Comparison of ENCODE assay signal across 25 mouse cellular contexts in genomic region chr1:133287880-133288279, GRCm38 (mm10). TPM values are rescaled to one million over a fixed set of nuclear protein-coding genes. Genes with fewer than 3 reads are reported as not detected.
DNase-seq lines count a peak whose midpoint lies in the region; ATAC-seq and TF ChIP-seq lines count a peak whose summit lies in the region.
"Had no signal": no experiment of that assay in that cellular context is flagged by ENCODE, and none has a peak within 500 bp of the region (broad histone marks: within the 10 kb centered on the region; RNA-seq: fewer than 3 reads in every experiment).

No protein-coding gene starts in this region.

- no peak overlapping the region for H3K4me3 ChIP-seq in liver, adult 2 months (ENCODE audit: insufficient read depth, low read depth, low read length)
- no peak overlapping the region for H3K4me3 ChIP-seq in liver, embryonic 12.5 days
- H3K4me3 ChIP-seq in kidney, postnatal 0 days (replicated peaks; ENCODE audit: low read depth, low read length): no peak overlapping the region
- H3K4me3 ChIP-seq in liver, postnatal 0 days (ENCODE audit: low read depth, low read length): no peak overlapping the region
- H3K4me3 ChIP-seq: embryonic facial prominence, embryonic 13.5 days; forebrain, embryonic 12.5 days; heart, embryonic 10.5 days had no signal

- peak overlapping the region; percentile 77 for H3K27ac ChIP-seq in liver, adult 2 months (replicated peaks; ENCODE audit: insufficient read depth, low read depth, low read length)
- no peak overlapping the region for H3K27ac ChIP-seq in liver, embryonic 12.5 days
- no peak overlapping the region for H3K27ac ChIP-seq in kidney, postnatal 0 days
- H3K27ac ChIP-seq in liver, postnatal 0 days (ENCODE audit: low read depth): peak overlapping the region; percentile 34; the same call in 1 of the 2 replicates
- H3K27ac ChIP-seq: embryonic facial prominence, embryonic 13.5 days; forebrain, embryonic 12.5 days; heart, embryonic 10.5 days had no signal

- peak overlapping the region; percentile 0; the same call in 1 of the 2 replicates for H3K9ac ChIP-seq in liver, adult 2 months (ENCODE audit: low read depth, low read length)
- no peak overlapping the region for H3K9ac ChIP-seq in liver, embryonic 12.5 days
- H3K9ac ChIP-seq in kidney, postnatal 0 days (ENCODE audit: low read depth, low read length): no peak overlapping the region
- no peak overlapping the region for H3K9ac ChIP-seq in liver, postnatal 0 days (replicated peaks)
- H3K9ac ChIP-seq: embryonic facial prominence, embryonic 13.5 days; forebrain, embryonic 12.5 days had no signal

- H3K9me3 ChIP-seq in liver, embryonic 12.5 days (replicated peaks): no peaks in the 10 kb centered on the region
- H3K9me3 ChIP-seq in kidney, postnatal 0 days (replicated peaks; ENCODE audit: low read length): no peaks in the 10 kb centered on the region
- no peaks in the 10 kb centered on the region for H3K9me3 ChIP-seq in liver, postnatal 0 days (ENCODE audit: low read length)
- H3K9me3 ChIP-seq: embryonic facial prominence, embryonic 13.5 days; forebrain, embryonic 12.5 days; G1E; heart, embryonic 10.5 days had no signal

- peaks cover 35% of the 10 kb centered on the region for H3K4me1 ChIP-seq in liver, adult 2 months (ENCODE audit: control insufficient read depth, insufficient read depth, low read length)
- H3K4me1 ChIP-seq in liver, embryonic 12.5 days: no peaks in the 10 kb centered on the region
- H3K4me1 ChIP-seq in kidney, postnatal 0 days (replicated peaks; ENCODE audit: insufficient read depth, low read length): no peaks in the 10 kb centered on the region
- H3K4me1 ChIP-seq in liver, postnatal 0 days (ENCODE audit: insufficient read depth): no peaks in the 10 kb centered on the region
- H3K4me1 ChIP-seq: embryonic facial prominence, embryonic 13.5 days; forebrain, embryonic 12.5 days had no signal

- no peak overlapping the region for H3K4me2 ChIP-seq in liver, embryonic 12.5 days
- no peak overlapping the region for H3K4me2 ChIP-seq in kidney, postnatal 0 days (ENCODE audit: low read length)
- H3K4me2 ChIP-seq in liver, postnatal 0 days (ENCODE audit: low read depth, low read length): no peak overlapping the region
- H3K4me2 ChIP-seq: embryonic facial prominence, embryonic 13.5 days; forebrain, embryonic 12.5 days had no signal

- peak; percentile 73 for DNase-seq in kidney, adult 11 months
- DNase-seq in kidney, postnatal 10 days: no peak
- peak; percentile 99 for DNase-seq in liver, adult 2 months (ENCODE audit: extremely low read depth, low read depth, low spot score)
- no peak for DNase-seq in kidney, postnatal 0 days (ENCODE audit: low spot score)
- DNase-seq in liver, postnatal 0 days: no peak
- no peak for DNase-seq in lung, adult 18-20 months
- no peak for DNase-seq in lung, postnatal 4 days
- DNase-seq: adrenal gland, postnatal 25 days; B cell, adult 2 months; cerebellum, adult 18-20 months; cerebellum, adult 9-11 months; cerebellum, postnatal 36 days; gastrocnemius, postnatal 10 days; heart, adult 18-20 months; heart, postnatal 10 days; heart, postnatal 4 days had no signal

- no peak for TF ChIP-seq CTCF in liver, adult 2 months (IDR thresholded peaks at IDR 0.05; ENCODE audit: low read depth, low read length)
- TF ChIP-seq CTCF in kidney, postnatal 0 days (IDR thresholded peaks at IDR 0.05; ENCODE audit: low read depth): no peak
- TF ChIP-seq CTCF in liver, postnatal 0 days (IDR thresholded peaks at IDR 0.05; ENCODE audit: low read depth): no peak

- H3K36me3 ChIP-seq in liver, adult 2 months (ENCODE audit: control insufficient read depth, insufficient read depth, low read length): peaks cover 14% of the 10 kb centered on the region
- H3K36me3 ChIP-seq in liver, embryonic 12.5 days: 0 out of 2 replicates have a peak, but pooled peaks cover 2% of the 10 kb centered on the region
- peaks cover 13% of the 10 kb centered on the region; the same call in 1 of the 2 replicates for H3K36me3 ChIP-seq in kidney, postnatal 0 days (ENCODE audit: insufficient read depth, low read length)
- 0 out of 2 replicates have a peak, but pooled peaks cover 4% of the 10 kb centered on the region for H3K36me3 ChIP-seq in liver, postnatal 0 days (replicated peaks; ENCODE audit: insufficient read depth, low read length)
- H3K36me3 ChIP-seq: embryonic facial prominence, embryonic 13.5 days; G1E had no signal

- WGBS in liver, adult 2 months: 20% methylated on average over 12 of the region's 12 CpGs
- 78% methylated on average over 12 of the region's 12 CpGs for WGBS in liver, embryonic 12.5 days (ENCODE audit: insufficient replicate concordance)
- WGBS in kidney, postnatal 0 days: 65% methylated on average over 12 of the region's 12 CpGs
- WGBS in liver, postnatal 0 days (ENCODE audit: insufficient replicate concordance): 73% methylated on average over 12 of the region's 12 CpGs

- no peak for TF ChIP-seq EP300 in liver, postnatal 0 days (IDR thresholded peaks at IDR 0.05; ENCODE audit: low read depth)

- no peak for TF ChIP-seq POLR2A in liver, adult 2 months (IDR thresholded peaks at IDR 0.05; ENCODE audit: extremely low read depth, insufficient read depth, low read length)

- no peaks in the 10 kb centered on the region for H3K27me3 ChIP-seq in liver, adult 2 months (ENCODE audit: control insufficient read depth, insufficient read depth, low read length)
- 0 out of 2 replicates have a peak, but pooled peaks cover 6% of the 10 kb centered on the region for H3K27me3 ChIP-seq in liver, embryonic 12.5 days (replicated peaks)
- no peaks in the 10 kb centered on the region for H3K27me3 ChIP-seq in kidney, postnatal 0 days (ENCODE audit: insufficient read depth, low read length)
- H3K27me3 ChIP-seq in liver, postnatal 0 days (ENCODE audit: insufficient read depth, low read length): no peaks in the 10 kb centered on the region
- H3K27me3 ChIP-seq: embryonic facial prominence, embryonic 13.5 days; forebrain, embryonic 12.5 days had no signal

- no peak for ATAC-seq in liver, embryonic 12.5 days
- peak; percentile 86 for ATAC-seq in kidney, postnatal 0 days (replicated peaks; ENCODE audit: low FRiP score, low read depth)
- peak; percentile 93 for ATAC-seq in liver, postnatal 0 days
- ATAC-seq: CD4-positive, CD25-positive, alpha-beta regulatory T cell, adult 4 months; forebrain, embryonic 16.5 days had no signal

- no peaks in the 10 kb centered on the region; the same call in 1 of the 2 replicates for H3K79me2 ChIP-seq in liver, adult 2 months (ENCODE audit: control insufficient read depth, insufficient read depth, low read length)

RNA-seq across cellular contexts. Expression of gene Golt1a, which starts 21.7 kb away (rescaled TPM):
- 11.4 and 13.0 TPM in 2 replicates for total RNA-seq in liver, adult 2 months (2014; rRNA removed)
- 16.1 and 21.2 TPM in 2 replicates for polyA plus RNA-seq in liver, adult 2 months (2012; rRNA removed)
- 4.4 and 5.8 TPM in 2 replicates for polyA plus RNA-seq in liver, embryonic 12.5 days (2016; fragmentation: Nextera tagmentation; extraction: Ambion mirVana)
- 15.4 and 20.6 TPM in 2 replicates for polyA plus RNA-seq in kidney, postnatal 0 days (2015; fragmentation: Nextera tagmentation; extraction: Ambion mirVana)
- 30.8 and 41.9 TPM in 2 replicates for polyA plus RNA-seq in liver, postnatal 0 days (2015; fragmentation: Nextera tagmentation; extraction: Ambion mirVana)
- total RNA-seq: G1E; gastrocnemius, postnatal 10 days; gastrocnemius, postnatal 4 days; heart, adult 18-20 months; heart, postnatal 10 days; heart, postnatal 4 days had no signal
- polyA plus RNA-seq: CD4-positive, CD25-positive, alpha-beta regulatory T cell, adult 4 months; embryonic facial prominence, embryonic 13.5 days; forebrain, embryonic 12.5 days; forebrain, embryonic 16.5 days; G1E; heart, embryonic 14.5 days had no signal

RNA-seq across cellular contexts. Expression of gene Kiss1, which starts 33.8 kb away (rescaled TPM):
- not detected in 2 replicates for total RNA-seq in liver, adult 2 months (2014; rRNA removed)
- not detected in 2 replicates for polyA plus RNA-seq in liver, adult 2 months (2012; rRNA removed)
- polyA plus RNA-seq in liver, embryonic 12.5 days (2016; fragmentation: Nextera tagmentation; extraction: Ambion mirVana): not detected in 2 replicates
- polyA plus RNA-seq in kidney, postnatal 0 days (2015; fragmentation: Nextera tagmentation; extraction: Ambion mirVana): not detected in 2 replicates
- not detected in 2 replicates for polyA plus RNA-seq in liver, postnatal 0 days (2015; fragmentation: Nextera tagmentation; extraction: Ambion mirVana)
- total RNA-seq: adrenal gland, postnatal 25 days; G1E; gastrocnemius, postnatal 10 days; gastrocnemius, postnatal 4 days; heart, adult 18-20 months; heart, postnatal 10 days; heart, postnatal 4 days had no signal
- polyA plus RNA-seq: CD4-positive, CD25-positive, alpha-beta regulatory T cell, adult 4 months; embryonic facial prominence, embryonic 13.5 days; forebrain, embryonic 12.5 days; G1E; heart, embryonic 10.5 days; heart, embryonic 14.5 days had no signal

Comparison
In these comparisons a context has a peak if more than half of its experiments do, and no peak if none do; other contexts are left out.
1. DNase-seq: peak in kidney, adult 11 months (single experiment) and liver, adult 2 months (single experiment); none in kidney, postnatal 10 days (single experiment), kidney, postnatal 0 days (single experiment), liver, postnatal 0 days (single experiment), lung, adult 18-20 months (0 of 2) and lung, postnatal 4 days (0 of 2).
2. H3K27ac ChIP-seq: peak in liver, adult 2 months (single experiment) and liver, postnatal 0 days (single experiment); none in liver, embryonic 12.5 days (single experiment) and kidney, postnatal 0 days (single experiment).